Comparison of ENCODE assay signal across 18 mouse cellular contexts in genomic region chr4:155472716-155473290, GRCm38 (mm10). TPM values are rescaled to one million over a fixed set of nuclear protein-coding genes. Genes with fewer than 3 reads are reported as not detected.
DNase-seq lines count a peak whose midpoint lies in the region; ATAC-seq and TF ChIP-seq lines count a peak whose summit lies in the region.
"Had no signal": no experiment of that assay in that cellular context is flagged by ENCODE, and none has a peak within 500 bp of the region (broad histone marks: within the 10 kb centered on the region; RNA-seq: fewer than 3 reads in every experiment).

No protein-coding gene starts in this region.

- no peaks in the 10 kb centered on the region for H3K36me3 ChIP-seq in intestine, embryonic 16.5 days (ENCODE audit: control insufficient read depth, insufficient read depth, low read length)
- no peaks in the 10 kb centered on the region for H3K36me3 ChIP-seq in lung, postnatal 0 days (ENCODE audit: insufficient read depth, low read length)
- H3K36me3 ChIP-seq: embryonic facial prominence, embryonic 13.5 days; liver, embryonic 12.5 days had no signal

- peak overlapping the region; percentile 25; the same call in 1 of the 2 replicates for H3K9ac ChIP-seq in intestine, embryonic 16.5 days (ENCODE audit: low read depth, low read length)
- H3K9ac ChIP-seq in lung, postnatal 0 days (replicated peaks; ENCODE audit: low read depth) = no peak overlapping the region
- H3K9ac ChIP-seq: embryonic facial prominence, embryonic 13.5 days; forebrain, embryonic 13.5 days; liver, embryonic 12.5 days had no signal

- no peak for TF ChIP-seq CTCF in layer of hippocampus, adult 2 months (conservative IDR thresholded peaks at IDR 0.05)
- TF ChIP-seq CTCF in lung, postnatal 0 days (IDR thresholded peaks at IDR 0.05) = no peak

- H3K4me3 ChIP-seq in layer of hippocampus, adult 2 months = no peak overlapping the region
- H3K4me3 ChIP-seq in intestine, embryonic 16.5 days (ENCODE audit: low read length) = no peak overlapping the region
- no peak overlapping the region for H3K4me3 ChIP-seq in lung, postnatal 0 days (ENCODE audit: low read depth, low read length)
- H3K4me3 ChIP-seq: embryonic facial prominence, embryonic 13.5 days; forebrain, embryonic 13.5 days; left cerebral cortex, adult 2 months; liver, embryonic 12.5 days had no signal

- H3K27ac ChIP-seq in layer of hippocampus, adult 2 months = peak overlapping the region; percentile 20; the same call in 1 of the 2 replicates
- H3K27ac ChIP-seq in intestine, embryonic 16.5 days (ENCODE audit: low read length) = peak overlapping the region; percentile 43
- H3K27ac ChIP-seq in lung, postnatal 0 days (ENCODE audit: low read length) = no peak overlapping the region
- H3K27ac ChIP-seq: embryonic facial prominence, embryonic 13.5 days; forebrain, embryonic 13.5 days; left cerebral cortex, adult 2 months; liver, embryonic 12.5 days had no signal

- no peaks in the 10 kb centered on the region for H3K9me3 ChIP-seq in intestine, embryonic 16.5 days (ENCODE audit: control insufficient read depth, low read length)
- no peaks in the 10 kb centered on the region for H3K9me3 ChIP-seq in lung, postnatal 0 days (ENCODE audit: low read length)
- H3K9me3 ChIP-seq: embryonic facial prominence, embryonic 13.5 days; forebrain, embryonic 13.5 days; liver, embryonic 12.5 days had no signal

- H3K4me2 ChIP-seq in intestine, embryonic 16.5 days (ENCODE audit: low read depth, low read length) = no peak overlapping the region
- H3K4me2 ChIP-seq in lung, postnatal 0 days (replicated peaks; ENCODE audit: low read depth, low read length) = no peak overlapping the region
- H3K4me2 ChIP-seq: embryonic facial prominence, embryonic 13.5 days; forebrain, embryonic 13.5 days; liver, embryonic 12.5 days had no signal

- DNase-seq in layer of hippocampus, adult 2 months (ENCODE audit: low spot score in 2 of 2) = no peak
- DNase-seq in layer of hippocampus, adult 8-10 months (ENCODE audit: low spot score in 2 of 2) = no peak
- peak; percentile 90 for DNase-seq in brain, adult 2 months (ENCODE audit: low read depth, low spot score)
- DNase-seq in cerebellum, adult 8-10 months = peak; percentile 68
- no peak for DNase-seq in lung, postnatal 0 days (ENCODE audit: low spot score)
- DNase-seq in adrenal gland, postnatal 36 days = no peak
- DNase-seq: heart, postnatal 36 days; lung, postnatal 36 days; thymus, postnatal 14 days had no signal

- no peaks in the 10 kb centered on the region for H3K27me3 ChIP-seq in intestine, embryonic 16.5 days (replicated peaks; ENCODE audit: control insufficient read depth, insufficient read depth, low read length)
- H3K27me3 ChIP-seq in lung, postnatal 0 days (replicated peaks; ENCODE audit: insufficient read depth, low read length) = no peaks in the 10 kb centered on the region

- 62% methylated on average over 3 of the region's 3 CpGs for WGBS in intestine, embryonic 16.5 days
- 62% methylated on average over 3 of the region's 3 CpGs for WGBS in lung, postnatal 0 days

- TF ChIP-seq EP300 in lung, postnatal 0 days (IDR thresholded peaks at IDR 0.05) = no peak

- peaks cover 11% of the 10 kb centered on the region; the same call in 1 of the 2 replicates for H3K4me1 ChIP-seq in intestine, embryonic 16.5 days (ENCODE audit: control insufficient read depth, insufficient read depth, low read length)
- peaks cover 4% of the 10 kb centered on the region; the same call in 1 of the 2 replicates for H3K4me1 ChIP-seq in lung, postnatal 0 days (ENCODE audit: insufficient read depth, low read depth, low read length)

- peak; percentile 10 for ATAC-seq in intestine, embryonic 16.5 days
- ATAC-seq in lung, postnatal 0 days = no peak
- ATAC-seq: forebrain, embryonic 13.5 days; inflammation-experienced regulatory T-cells, adult 6 months; liver, embryonic 12.5 days; midbrain, embryonic 16.5 days had no signal

RNA-seq across cellular contexts. Expression of gene Tmem52, which starts 3.9 kb away (rescaled TPM):
- 1 to 10 TPM; 5.0 to 6.7 TPM for total RNA-seq in layer of hippocampus, adult 2 months (2021)
- total RNA-seq in layer of hippocampus, adult 8-10 months (2022) = 1 to 10 TPM; 1.9 to 4.0 (median 3.0) TPM
- polyA plus RNA-seq in intestine, embryonic 16.5 days (2015; fragmentation: Nextera tagmentation; extraction: Ambion mirVana) = 4.3 and 7.3 TPM in 2 replicates
- polyA plus RNA-seq in lung, postnatal 0 days (2015; fragmentation: Nextera tagmentation; extraction: Ambion mirVana) = 1.6 and 2.1 TPM in 2 replicates
- total RNA-seq in adrenal gland, postnatal 36 days (2021) = 10 to 100 TPM in 1 of 2 experiments, 1 to 10 TPM in 1; 8.3 to 10.8 TPM
- total RNA-seq: granulocyte monocyte progenitor cell, adult 5-6 weeks had no signal
- polyA plus RNA-seq: inflammation-experienced regulatory T-cells, adult 6 months; liver, embryonic 12.5 days; midbrain, embryonic 16.5 days; neural tube, embryonic 14.5 days had no signal

RNA-seq across cellular contexts. Expression of gene Gnb1, which starts 18.4 kb away (rescaled TPM):
- total RNA-seq in layer of hippocampus, adult 2 months (2021) = 100 to 1,000 TPM; 718 to 729 TPM
- total RNA-seq in layer of hippocampus, adult 8-10 months (2022) = 100 to 1,000 TPM; 649 to 753 (median 695) TPM
- 300 and 376 TPM in 2 replicates for polyA plus RNA-seq in intestine, embryonic 16.5 days (2015; fragmentation: Nextera tagmentation; extraction: Ambion mirVana)
- polyA plus RNA-seq in lung, postnatal 0 days (2015; fragmentation: Nextera tagmentation; extraction: Ambion mirVana) = 445 and 452 TPM in 2 replicates
- total RNA-seq in adrenal gland, postnatal 36 days (2021) = 100 to 1,000 TPM; 444 to 453 TPM

Comparison
In these comparisons a context has a peak if more than half of its experiments do, and no peak if none do; other contexts are left out.
1. DNase-seq: peak in brain, adult 2 months (single experiment) and cerebellum, adult 8-10 months (single experiment); none in layer of hippocampus, adult 2 months (0 of 2), layer of hippocampus, adult 8-10 months (0 of 2), lung, postnatal 0 days (single experiment) and adrenal gland, postnatal 36 days (0 of 2).